Mouse (Mus musculus): ENCODE data around the gene Kremen1. TPM values are rescaled to one million over a fixed set of nuclear protein-coding genes. Genes with fewer than 3 reads are reported as not detected.

The Kremen1 gene
- total and polyA plus RNA-seq, 3 experiments = 1.3 to 4.1 TPM; not detected in 1

GRCm38 (mm10) chr11:5163421-5163820 is 97.9 kb downstream of the Kremen1 start:
- H3K9ac ChIP-seq (ENCODE audit: control insufficient read depth, low read depth, low read length, poor library complexity, severe bottlenecking) = no peak overlapping the region
- no peak for DNase-seq (ENCODE audit: low read depth, low spot score)
- no peaks in the 10 kb centered on the region for H3K79me2 ChIP-seq (ENCODE audit: control insufficient read depth, insufficient read depth, low read length, poor library complexity)
- peaks cover 0 to 3% of the 10 kb centered on the region in 2 experiments; a peak in 1 of 4 replicates for H3K4me1 ChIP-seq (ENCODE audit: control insufficient read depth in 1 of 2, insufficient read depth in 2 of 2, low read length in 2 of 2)
- TF ChIP-seq MXI1 (IDR thresholded peaks at IDR 0.05; ENCODE audit: low read depth, low read length) = no peak
- TF ChIP-seq CHD2 (IDR thresholded peaks at IDR 0.05; ENCODE audit: low read length) = no peak
- TF ChIP-seq SIN3A (IDR thresholded peaks at IDR 0.05; ENCODE audit: low read length) = no peak
- no peak for TF ChIP-seq USF2 (IDR thresholded peaks at IDR 0.05; ENCODE audit: borderline replicate concordance in 1 of 2, insufficient read depth in 1 of 2, low read depth in 1 of 2, low read length in 2 of 2)
- TF ChIP-seq MAZ (IDR thresholded peaks at IDR 0.05; ENCODE audit: low read depth, low read length) = no peak
- no peak for TF ChIP-seq MYB (IDR thresholded peaks at IDR 0.05; ENCODE audit: low read depth, low read length)
- TF ChIP-seq POLR2AphosphoS2 (IDR thresholded peaks at IDR 0.05; ENCODE audit: low read length) = no peak
- no peak for TF ChIP-seq UBTF (IDR thresholded peaks at IDR 0.05; ENCODE audit: borderline replicate concordance, insufficient read depth, low read depth, low read length)
- no peak for TF ChIP-seq EP300 (IDR thresholded peaks at IDR 0.05; ENCODE audit: low read depth in 1 of 2, low read length in 2 of 2)
- no peak for TF ChIP-seq CHD1 (IDR thresholded peaks at IDR 0.05; ENCODE audit: low read depth, low read length)
- no peak for TF ChIP-seq KAT2A (conservative IDR thresholded peaks at IDR 0.05; ENCODE audit: low read depth, low read length)
- no peak for TF ChIP-seq ZNF384 (IDR thresholded peaks at IDR 0.05; ENCODE audit: low read depth, low read length)
- TF ChIP-seq RCOR1 (IDR thresholded peaks at IDR 0.05; ENCODE audit: low read depth, low read length) = no peak
- TF ChIP-seq GABPA (IDR thresholded peaks at IDR 0.05; ENCODE audit: low read depth, low read length) = no peak
- no peak for TF ChIP-seq ZMIZ1 (IDR thresholded peaks at IDR 0.05; ENCODE audit: low read depth, low read length)
- no peak for TF ChIP-seq E2F4 (IDR thresholded peaks at IDR 0.05; ENCODE audit: borderline replicate concordance, low read depth, low read length)
- TF ChIP-seq MYC (IDR thresholded peaks at IDR 0.05; ENCODE audit: low read depth, low read length) = no peak
- TF ChIP-seq TAL1 (IDR thresholded peaks at IDR 0.05; ENCODE audit: low read length) = no peak
- no peak for TF ChIP-seq ELF1 (IDR thresholded peaks at IDR 0.05; ENCODE audit: low read depth, low read length)
- no peak overlapping the region for H3K4me3 ChIP-seq (ENCODE audit: control insufficient read depth in 1 of 2, insufficient read depth in 1 of 2, low read depth in 2 of 2, low read length in 2 of 2)
- no peaks in the 10 kb centered on the region for H3K36me3 ChIP-seq (ENCODE audit: control insufficient read depth in 1 of 2, insufficient read depth in 2 of 2, low read length in 2 of 2)
- H3K27ac ChIP-seq (ENCODE audit: control insufficient read depth, low read depth, low read length) = no peak overlapping the region
- H3K27me3 ChIP-seq (ENCODE audit: control insufficient read depth in 1 of 2, insufficient read depth in 2 of 2, low read length in 2 of 2) = no peaks in the 10 kb centered on the region
- no peaks in the 10 kb centered on the region for H3K9me3 ChIP-seq (replicated peaks; ENCODE audit: insufficient read depth, low read length)

GRCm38 (mm10) chr11:5160722-5161485 is 100.5 kb downstream of the Kremen1 start:
- TF ChIP-seq CTCF (IDR thresholded peaks at IDR 0.05 in 2 of 3, conservative IDR thresholded peaks at IDR 0.05 in 1 of 3; ENCODE audit: control insufficient read depth in 1 of 3, insufficient read depth in 1 of 3, low read depth in 2 of 3, low read length in 3 of 3, poor library complexity in 1 of 3, severe bottlenecking in 1 of 3) (peak; percentile 66 to 77 (median 71)), SMC3 (IDR thresholded peaks at IDR 0.05; ENCODE audit: low read depth, low read length) (peak; percentile 45), RAD21 (IDR thresholded peaks at IDR 0.05; ENCODE audit: low read depth, low read length) (peak; percentile 39), NRF1 (IDR thresholded peaks at IDR 0.05; ENCODE audit: insufficient read depth, low read depth, low read length, poor library complexity, severe bottlenecking) (0 out of 2 replicates have a peak, but pooled peaks have one; percentile 5), MEF2A (IDR thresholded peaks at IDR 0.05; ENCODE audit: extremely low read depth, insufficient replicate concordance, low read depth, low read length, poor library complexity, severe bottlenecking) (no peak), POLR2AphosphoS2 (IDR thresholded peaks at IDR 0.05; ENCODE audit: low read length) (no peak)
- no peaks in the 10 kb centered on the region for H3K79me2 ChIP-seq (ENCODE audit: control insufficient read depth, insufficient read depth, low read length, poor library complexity)
- no peaks in the 10 kb centered on the region for H3K36me3 ChIP-seq (ENCODE audit: control insufficient read depth in 1 of 2, insufficient read depth in 2 of 2, low read length in 2 of 2)
- no peak overlapping the region for H3K4me3 ChIP-seq (ENCODE audit: control insufficient read depth in 1 of 2, insufficient read depth in 1 of 2, low read depth in 2 of 2, low read length in 2 of 2)
- no peaks in the 10 kb centered on the region for H3K9me3 ChIP-seq (replicated peaks; ENCODE audit: insufficient read depth, low read length)
- H3K27ac ChIP-seq (ENCODE audit: control insufficient read depth, low read depth, low read length) = no peak overlapping the region
- no peak overlapping the region for H3K9ac ChIP-seq (ENCODE audit: control insufficient read depth, low read depth, low read length, poor library complexity, severe bottlenecking)
- DNase-seq (ENCODE audit: low read depth, low spot score) = peak; percentile 68
- peaks cover 0 to 3% of the 10 kb centered on the region in 2 experiments; a peak in 1 of 4 replicates for H3K4me1 ChIP-seq (ENCODE audit: control insufficient read depth in 1 of 2, insufficient read depth in 2 of 2, low read length in 2 of 2)
- H3K27me3 ChIP-seq (ENCODE audit: control insufficient read depth in 1 of 2, insufficient read depth in 2 of 2, low read length in 2 of 2) = no peaks in the 10 kb centered on the region; a peak in 2 of 4 replicates
